Mouse (Mus musculus) telencephalon, adult 2 months (tissue): ENCODE data around the gene Kcna5.

Source experiments
- DNase-seq: peaks from one replicate; pipeline ENCODE4 v3.0.0-alpha.2; 2011; ENCODE audit warnings: low read depth, low spot score

Kcna5 gene

DNA sequence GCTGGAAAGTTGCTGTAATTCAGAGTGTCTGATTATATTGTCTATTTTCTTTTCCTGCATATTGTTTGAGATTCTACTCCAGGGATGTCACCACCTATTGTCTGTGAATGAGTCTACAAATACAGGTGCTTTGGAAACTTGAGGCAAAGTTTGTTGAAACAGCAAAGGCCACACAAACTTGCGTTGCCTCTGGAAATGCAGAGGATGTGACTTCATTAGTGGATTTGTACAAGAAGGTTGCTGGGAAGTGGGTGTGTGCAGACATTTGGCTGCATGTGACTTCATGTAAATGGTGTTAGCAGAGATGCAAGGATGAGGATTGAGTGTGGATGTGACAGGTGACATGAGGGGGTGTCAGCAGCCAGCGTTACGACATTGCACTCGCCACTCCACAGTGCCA, 1.7 kb upstream of the Kcna5 start:
- no peak for DNase-seq

GRCm38 (mm10) chr6:126535911-126536270, 679 bp upstream of the Kcna5 start:
- no peak for DNase-seq

GRCm38 (mm10) chr6:126534531-126535207, 543 bp downstream of the Kcna5 start:
- no peak for DNase-seq

DNA sequence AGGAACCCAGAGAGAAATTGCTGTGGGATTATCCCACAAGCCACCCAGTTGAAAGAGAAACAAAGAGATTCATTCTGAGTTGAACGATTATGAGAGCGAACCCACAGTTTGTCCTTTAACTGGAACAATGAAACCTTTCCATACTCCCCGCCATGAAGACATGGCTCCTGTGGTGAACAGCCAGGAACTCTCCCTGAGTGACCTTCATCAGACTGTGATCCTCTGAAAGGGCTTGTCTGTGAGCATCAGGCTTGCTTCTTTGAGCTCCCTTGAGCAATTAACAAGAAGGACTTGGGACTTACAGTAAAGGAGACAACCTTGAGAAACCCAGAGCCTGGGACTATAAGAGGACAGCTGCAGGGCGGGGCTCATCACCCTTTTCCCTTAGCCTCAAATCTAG, 3.9 kb downstream of the Kcna5 start:
- no peak for DNase-seq

- no peak for DNase-seq
These were observed 5.2 kb downstream of the Kcna5 start for GRCm38 (mm10) chr6:126530019-126530418.

DNA sequence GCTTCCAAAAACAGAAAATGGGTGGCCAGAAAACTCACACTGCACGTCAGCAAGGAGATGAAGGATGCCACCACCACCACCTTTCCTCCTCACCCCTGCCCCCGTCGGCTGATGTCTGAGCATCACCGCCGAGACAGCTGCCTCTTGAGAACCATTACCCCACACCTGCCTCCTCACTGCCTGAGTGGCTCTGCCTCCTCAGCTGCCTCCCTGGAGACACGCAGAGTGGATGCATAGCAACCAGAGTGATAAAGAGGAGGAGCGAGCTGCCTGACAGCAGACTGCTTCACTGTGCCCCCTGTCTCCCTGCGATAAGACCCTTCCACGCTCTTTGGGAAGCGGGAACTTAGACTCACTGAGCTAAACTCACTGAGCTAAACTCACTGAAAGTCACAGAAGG, 20.5 kb downstream of the Kcna5 start:
- no peak for DNase-seq

GRCm38 (mm10) chr6:126513714-126514248, 21.4 kb downstream of the Kcna5 start:
- no peak for DNase-seq

- no peak for DNase-seq
These were observed 22.1 kb downstream of the Kcna5 start for GRCm38 (mm10) chr6:126513154-126513553.

- no peak for DNase-seq
These were observed 26.5 kb downstream of the Kcna5 start for GRCm38 (mm10) chr6:126508671-126509070.

DNA sequence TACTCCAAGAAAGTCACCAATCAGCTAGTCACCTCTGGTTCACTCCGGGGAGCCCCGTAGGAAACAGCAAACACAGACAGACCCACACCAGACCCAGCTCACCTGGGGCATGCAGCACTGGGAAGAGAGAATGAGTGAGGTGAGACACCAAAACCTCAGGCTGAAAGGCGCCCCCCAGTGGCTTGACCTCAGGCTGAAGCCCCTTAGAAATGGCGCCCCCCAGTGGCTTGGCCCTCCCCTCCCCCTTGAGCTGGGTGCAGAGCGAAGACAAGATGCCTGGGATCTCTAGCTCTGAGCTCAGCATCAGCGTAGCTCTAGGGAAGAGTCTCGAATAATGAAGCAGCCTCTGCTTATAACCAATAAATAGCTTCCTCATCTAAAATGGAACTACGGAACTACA, 31.3 kb downstream of the Kcna5 start:
- no peak for DNase-seq

- DNase-seq = no peak
These were observed 32.4 kb downstream of the Kcna5 start for GRCm38 (mm10) chr6:126502691-126503301.

DNA sequence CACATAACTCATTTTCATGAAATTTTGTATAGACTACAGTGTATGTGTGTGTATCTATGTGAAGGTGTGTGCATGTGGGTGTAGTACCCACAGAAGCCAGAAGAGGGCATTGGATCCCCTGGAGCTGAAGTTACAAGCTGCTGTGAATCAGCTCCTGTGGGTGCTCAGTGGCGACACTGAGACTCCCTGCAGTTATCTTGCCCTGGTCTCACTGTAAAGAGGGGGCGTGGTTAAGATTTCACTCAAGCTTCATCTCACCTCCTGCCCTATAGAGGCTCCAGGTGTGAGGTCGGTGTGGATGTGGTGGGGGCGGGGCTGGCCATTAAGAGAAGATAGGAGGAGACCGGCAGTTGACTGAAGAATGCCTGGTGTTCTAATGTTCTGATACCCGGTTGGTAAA, 34.2 kb downstream of the Kcna5 start:
- DNase-seq = no peak

GRCm38 (mm10) chr6:126500088-126500487, 35.1 kb downstream of the Kcna5 start:
- DNase-seq = no peak

GRCm38 (mm10) chr6:126497878-126498277, 37.3 kb downstream of the Kcna5 start:
- DNase-seq = no peak

DNA sequence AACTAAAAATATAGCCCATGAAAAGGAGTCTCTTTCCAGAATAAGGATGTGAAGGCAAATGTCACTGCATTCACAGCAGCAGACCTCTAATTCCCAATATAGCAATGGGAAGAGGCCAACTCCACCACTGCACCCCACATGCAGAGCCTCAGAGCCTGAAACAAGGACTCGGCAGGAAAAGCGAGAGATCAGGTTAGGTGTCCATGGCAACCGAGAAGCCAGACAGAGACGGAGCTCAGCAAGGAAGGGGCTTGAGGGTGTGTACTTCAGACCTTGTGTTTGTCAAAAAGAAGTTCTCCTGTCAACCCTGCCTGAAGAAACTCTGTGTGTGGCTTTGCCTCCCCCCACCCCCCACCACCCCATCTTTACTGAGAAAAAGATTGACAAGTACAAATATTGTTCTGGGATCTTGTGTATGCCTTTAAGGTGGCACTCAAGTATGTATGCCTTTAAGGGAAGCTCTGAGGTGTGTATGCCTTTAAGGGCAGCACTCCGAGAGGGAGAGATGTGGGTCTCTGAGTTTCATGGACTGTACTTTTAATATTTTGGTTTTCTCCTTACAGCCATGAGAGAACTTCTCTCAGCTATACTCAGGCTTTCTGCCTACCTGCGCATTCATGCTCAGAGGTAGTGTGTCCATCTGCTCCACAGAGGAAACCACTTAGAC, 37.9 kb downstream of the Kcna5 start:
- DNase-seq = no peak

DNA sequence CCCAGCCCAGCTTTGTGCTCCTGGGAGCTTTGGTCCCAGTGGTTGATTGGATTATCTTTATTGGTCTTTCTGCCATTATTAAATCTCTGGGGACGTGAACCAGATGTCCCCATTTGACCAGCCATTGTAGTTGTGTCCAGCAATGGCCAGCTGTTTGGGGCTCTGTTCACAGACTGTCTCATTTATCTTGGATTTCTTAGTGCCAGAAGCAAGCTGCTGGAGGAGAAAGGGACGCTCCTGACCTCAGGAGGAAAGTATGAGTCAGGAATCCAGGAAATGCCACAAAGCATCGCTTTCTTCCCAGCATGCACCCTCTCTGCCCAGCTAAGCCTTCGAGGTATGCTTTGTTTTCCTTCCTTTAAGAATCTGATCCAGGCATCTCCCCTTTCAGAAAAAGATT, 48.1 kb downstream of the Kcna5 start:
- DNase-seq = no peak

GRCm38 (mm10) chr6:126484887-126485286, 50.3 kb downstream of the Kcna5 start:
- DNase-seq = no peak

GRCm38 (mm10) chr6:126483264-126483867, 51.8 kb downstream of the Kcna5 start:
- DNase-seq = no peak
